Mouse (Mus musculus) midbrain, embryonic 13.5 days (tissue): ENCODE results near the gene Ifitm7. TPM values are rescaled to one million over a fixed set of nuclear protein-coding genes. Genes with fewer than 3 reads are reported as not detected.
"Not testable (repeated sequence)": the region's sequence is repeated elsewhere in the genome, so short reads cannot be mapped to it uniquely, and the experiment has no call there.

Experiments
- ATAC-seq: fragments of 200-750 bp; cut with Nextera tagmentation; 2 replicates; pipeline ENCODE4 v1.8.0; 2017; ENCODE audit warnings: mild to moderate bottlenecking, moderate TSS enrichment, moderate library complexity
- H3K27ac ChIP-seq: fragments of 300-500 bp; sonication (generic); 2 replicates; pipeline ENCODE4 v1.5.1; 2015; ENCODE audit warnings: inconsistent platforms, mild to moderate bottlenecking, moderate library complexity
- H3K27me3 ChIP-seq: fragments of 300-500 bp; sonication (generic); 2 replicates; pipeline ENCODE4 v1.6.1; 2015; ENCODE audit warnings: mild to moderate bottlenecking, inconsistent platforms
- H3K36me3 ChIP-seq: fragments of 300-500 bp; sonication (generic); 2 replicates; pipeline ENCODE4 v1.6.1; 2015; ENCODE audit warnings: mild to moderate bottlenecking, inconsistent platforms
- H3K4me1 ChIP-seq: fragments of 300-500 bp; sonication (generic); replicated peaks from 2 replicates; pipeline ENCODE4 v1.6.1; 2015; ENCODE audit warnings: inconsistent platforms
- H3K4me2 ChIP-seq: fragments of 300-500 bp; sonication (generic); replicated peaks from 2 replicates; pipeline ENCODE4 v1.6.1; 2015; ENCODE audit warnings: moderate library complexity, mild to moderate bottlenecking, inconsistent platforms
- H3K4me3 ChIP-seq: fragments of 300-500 bp; sonication (generic); replicated peaks from 2 replicates; pipeline ENCODE4 v1.5.1; 2015; ENCODE audit warnings: mild to moderate bottlenecking, inconsistent platforms
- H3K9ac ChIP-seq: fragments of 300-500 bp; sonication (generic); replicated peaks from 2 replicates; pipeline ENCODE4 v1.6.1; 2015; ENCODE audit warnings: mild to moderate bottlenecking, inconsistent platforms
- H3K9me3 ChIP-seq: fragments of 300-500 bp; sonication (generic); 2 replicates; pipeline ENCODE4 v1.6.1; 2016; ENCODE audit warnings: mild to moderate bottlenecking, inconsistent platforms
- WGBS: fragments of 180-500 bp; shearing (Covaris S2); methylation state at CpG from one replicate; pipeline ENCODE4 v1.1.7; 2015; 5-methylcytosine and 5-hydroxymethylcytosine counted together
- polyA plus RNA-seq: library from polyadenylated mRNA; unstranded; fragments of >200 nt; fragmentation: Nextera tagmentation; extraction: Ambion mirVana; gene quantifications from 2 replicates; pipeline ENCODE4 v1.2.1, GENCODE M21; 2015

Gene Ifitm7
- polyA plus RNA-seq, 1 experiment from 2014 or later = 1.9 TPM

GRCm38 (mm10) chr16:14005266-14005665 lies 18.6 kb upstream of the Ifitm7 start:
- no peak overlapping the region for H3K4me3 ChIP-seq
- H3K9ac ChIP-seq = no peak overlapping the region
- no peak overlapping the region for H3K4me2 ChIP-seq
- no peak for ATAC-seq
- H3K27ac ChIP-seq = no peak overlapping the region
- H3K9me3 ChIP-seq = no peaks in the 10 kb centered on the region
- WGBS = 88% methylated on average over 4 of the region's 4 CpGs
- no peaks in the 10 kb centered on the region for H3K4me1 ChIP-seq
- no peaks in the 10 kb centered on the region for H3K27me3 ChIP-seq
- H3K36me3 ChIP-seq = peaks cover 7% of the 10 kb centered on the region; the same call in 1 of the 2 replicates

GRCm38 (mm10) chr16:14004726-14005125 lies 18.0 kb upstream of the Ifitm7 start:
- H3K9ac ChIP-seq = no peak overlapping the region
- no peak overlapping the region for H3K27ac ChIP-seq
- H3K36me3 ChIP-seq = peaks cover 7% of the 10 kb centered on the region; the same call in 1 of the 2 replicates
- H3K9me3 ChIP-seq = no peaks in the 10 kb centered on the region
- WGBS = 89% methylated on average over 2 of the region's 2 CpGs
- H3K4me2 ChIP-seq = no peak overlapping the region
- H3K27me3 ChIP-seq = no peaks in the 10 kb centered on the region
- ATAC-seq = no peak
- no peak overlapping the region for H3K4me3 ChIP-seq
- no peaks in the 10 kb centered on the region for H3K4me1 ChIP-seq

DNA sequence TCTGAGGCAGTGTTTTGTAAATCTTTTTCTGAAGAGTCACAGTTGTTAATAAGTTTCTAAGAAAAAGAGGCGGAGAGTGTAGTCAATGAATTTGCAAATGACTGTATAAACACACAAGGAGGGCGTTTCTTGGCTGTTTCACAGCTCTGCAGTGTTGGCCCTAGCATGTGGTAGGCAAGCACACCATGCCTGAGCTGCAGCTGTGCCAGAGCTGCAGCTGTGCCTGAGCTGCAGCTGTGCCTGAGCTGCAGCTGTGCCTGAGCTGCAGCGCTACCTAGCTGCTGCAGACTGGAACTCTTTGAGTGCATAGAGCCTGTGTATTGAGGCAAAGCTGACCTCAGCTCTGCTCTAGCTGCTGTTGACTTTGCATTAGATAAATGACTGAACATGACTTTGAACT lies 17.5 kb upstream of the Ifitm7 start:
- no peaks in the 10 kb centered on the region for H3K27me3 ChIP-seq
- no peak overlapping the region for H3K4me2 ChIP-seq
- 29% methylated on average over 3 of the region's 3 CpGs for WGBS
- peak; percentile 70; the same call in 1 of the 2 replicates for ATAC-seq
- no peaks in the 10 kb centered on the region for H3K9me3 ChIP-seq
- H3K4me3 ChIP-seq = no peak overlapping the region
- H3K9ac ChIP-seq = no peak overlapping the region
- peaks cover 3% of the 10 kb centered on the region; the same call in 1 of the 2 replicates for H3K36me3 ChIP-seq
- no peak overlapping the region for H3K27ac ChIP-seq
- H3K4me1 ChIP-seq = no peaks in the 10 kb centered on the region

- Histone ChIP-seq H3K9ac (no peak overlapping the region), H3K36me3 (no peaks in the 10 kb centered on the region), H3K4me3 (no peak overlapping the region), H3K4me1 (no peaks in the 10 kb centered on the region), H3K27me3 (no peaks in the 10 kb centered on the region), H3K4me2 (no peak overlapping the region), H3K27ac (no peak overlapping the region), H3K9me3 (no peaks in the 10 kb centered on the region)
- 70% methylated on average over 8 of the region's 8 CpGs for WGBS
- ATAC-seq = no peak
Observed at GRCm38 (mm10) chr16:14003386-14004130, 16.9 kb upstream of the Ifitm7 start.

DNA sequence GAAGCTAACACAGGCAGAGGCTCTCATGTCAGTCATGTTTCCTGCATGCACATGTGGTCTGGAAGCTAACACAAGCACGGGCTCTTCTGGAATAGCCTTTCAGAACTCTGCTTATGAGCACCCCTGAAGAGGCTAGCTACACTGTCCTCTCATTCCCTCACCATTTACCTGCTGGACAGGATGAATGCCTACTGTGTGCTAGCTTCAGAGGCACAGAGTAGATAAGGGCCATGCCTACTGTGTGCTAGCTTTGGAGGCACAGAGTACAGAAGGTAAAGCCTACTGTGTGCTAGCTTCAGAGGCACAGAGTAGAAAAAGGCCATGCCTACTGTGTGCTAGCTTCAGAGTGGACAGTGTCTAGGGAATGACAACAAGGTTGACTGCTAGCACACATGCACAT lies 7.8 kb upstream of the Ifitm7 start:
- Histone ChIP-seq H3K4me3 (no peak overlapping the region), H3K4me2 (no peak overlapping the region), H3K27ac (no peak overlapping the region), H3K4me1 (0 out of 2 replicates have a peak, but pooled peaks cover 3% of the 10 kb centered on the region), H3K9me3 (no peaks in the 10 kb centered on the region), H3K9ac (no peak overlapping the region), H3K27me3 (no peaks in the 10 kb centered on the region), H3K36me3 (peaks cover 5% of the 10 kb centered on the region; the same call in 1 of the 2 replicates)
- whole genome bisulfite sequencing = 96% methylated on average over 1 of the region's 1 CpGs
- ATAC-seq = no peak

DNA sequence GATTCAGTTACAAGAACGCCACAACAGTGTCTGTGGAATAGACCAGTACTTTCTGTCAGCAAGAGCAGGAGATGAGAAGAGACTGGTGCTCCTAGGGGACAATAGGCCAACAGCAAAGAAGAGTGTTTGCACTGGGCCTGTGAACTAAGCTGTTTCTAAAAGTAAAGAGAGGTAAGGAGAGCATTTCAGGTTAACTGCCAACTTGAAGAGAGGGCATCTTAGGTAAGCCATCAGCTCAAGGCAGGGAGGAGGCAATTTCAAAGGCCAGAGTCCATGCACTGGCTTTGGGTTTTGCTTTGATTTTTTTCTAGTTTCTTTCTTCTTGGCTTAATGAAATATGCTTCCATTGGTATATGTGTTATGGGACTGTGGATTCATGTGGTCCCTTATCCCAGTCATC lies 7.4 kb upstream of the Ifitm7 start:
- no peak overlapping the region for H3K4me3 ChIP-seq
- no peak overlapping the region for H3K9ac ChIP-seq
- H3K36me3 ChIP-seq = peaks cover 5% of the 10 kb centered on the region; the same call in 1 of the 2 replicates
- no peaks in the 10 kb centered on the region for H3K27me3 ChIP-seq
- H3K9me3 ChIP-seq = no peaks in the 10 kb centered on the region
- no peak for ATAC-seq
- H3K4me2 ChIP-seq = no peak overlapping the region
- H3K4me1 ChIP-seq = peaks cover 7% of the 10 kb centered on the region; the same call in 1 of the 2 replicates
- WGBS = 86% methylated on average over 1 of the region's 1 CpGs
- no peak overlapping the region for H3K27ac ChIP-seq

- Histone ChIP-seq H3K9me3 (no peaks in the 10 kb centered on the region), H3K36me3 (peaks cover 5% of the 10 kb centered on the region; the same call in 1 of the 2 replicates), H3K9ac (no peak overlapping the region), H3K27me3 (no peaks in the 10 kb centered on the region), H3K4me3 (no peak overlapping the region), H3K27ac (no peak overlapping the region), H3K4me1 (peaks cover 20% of the 10 kb centered on the region), H3K4me2 (no peak overlapping the region)
- WGBS = 87% methylated on average over 11 of the region's 11 CpGs
- no peak for ATAC-seq
Observed at GRCm38 (mm10) chr16:13992518-13993248, 6.0 kb upstream of the Ifitm7 start.

DNA sequence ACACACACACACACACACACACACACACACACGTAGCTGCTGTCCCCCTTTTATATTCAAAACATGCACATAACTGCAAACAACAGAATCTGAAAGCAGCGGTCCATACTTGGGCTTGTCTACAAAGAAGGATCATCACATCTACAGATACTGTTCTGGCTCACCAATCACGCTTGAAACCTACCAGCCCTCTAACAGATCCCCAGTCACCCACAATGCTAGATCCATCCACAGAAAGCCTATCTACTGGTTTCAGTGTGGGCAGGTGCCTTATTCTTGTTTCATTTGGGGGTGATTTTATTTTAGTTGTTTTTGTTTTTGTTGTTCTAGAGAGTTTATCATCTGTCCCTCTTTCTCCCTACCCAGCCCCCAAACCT lies 503 bp downstream of the Ifitm7 start:
- 44% methylated on average over 3 of the region's 3 CpGs for WGBS
- peak; percentile 44 for ATAC-seq
- H3K27me3 ChIP-seq = no peaks in the 10 kb centered on the region
- H3K4me2 ChIP-seq = peak overlapping the region; percentile 70
- H3K36me3 ChIP-seq = no peaks in the 10 kb centered on the region
- peak overlapping the region; percentile 81 for H3K9ac ChIP-seq
- H3K27ac ChIP-seq = peak overlapping the region; percentile 94
- H3K9me3 ChIP-seq = no peaks in the 10 kb centered on the region
- H3K4me3 ChIP-seq = peak overlapping the region; percentile 71
- peaks cover 26% of the 10 kb centered on the region for H3K4me1 ChIP-seq

DNA sequence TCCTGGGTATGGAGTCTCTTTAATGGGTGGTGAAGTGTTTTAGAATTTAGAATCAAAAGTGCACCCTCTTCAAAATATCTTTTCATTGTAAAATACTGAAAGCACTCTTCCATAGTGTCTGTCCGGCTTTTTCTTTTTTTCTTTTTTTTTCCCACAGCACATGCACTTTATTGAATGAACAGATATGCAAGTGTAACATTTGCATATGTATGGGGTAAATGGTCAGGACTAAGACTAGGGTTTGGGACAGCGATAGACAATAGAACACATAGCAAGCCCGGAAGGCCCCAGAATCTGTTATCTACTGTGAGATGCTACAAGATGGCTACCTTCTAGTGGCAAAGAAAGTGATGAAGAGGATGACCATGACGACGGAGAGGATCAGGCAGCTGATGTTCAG lies 3.5 kb downstream of the Ifitm7 start:
- Histone ChIP-seq H3K27me3 (no peaks in the 10 kb centered on the region), H3K9me3 (no peaks in the 10 kb centered on the region), H3K9ac (no peak overlapping the region), H3K36me3 (no peaks in the 10 kb centered on the region), H3K4me1 (peaks cover 10% of the 10 kb centered on the region), H3K27ac (no peak overlapping the region), H3K4me3 (no peak overlapping the region), H3K4me2 (no peak overlapping the region)
- WGBS = 75% methylated on average over 5 of the region's 5 CpGs
- no peak for ATAC-seq

GRCm38 (mm10) chr16:13981726-13982125 lies 5.0 kb downstream of the Ifitm7 start:
- H3K9ac ChIP-seq, H3K4me1 ChIP-seq, H3K9me3 ChIP-seq, H3K27me3 ChIP-seq, ATAC-seq, H3K4me3 ChIP-seq, H3K36me3 ChIP-seq, H3K27ac ChIP-seq, H3K4me2 ChIP-seq: not testable (repeated sequence)
- 73% methylated on average over 3 of the region's 3 CpGs for WGBS

DNA sequence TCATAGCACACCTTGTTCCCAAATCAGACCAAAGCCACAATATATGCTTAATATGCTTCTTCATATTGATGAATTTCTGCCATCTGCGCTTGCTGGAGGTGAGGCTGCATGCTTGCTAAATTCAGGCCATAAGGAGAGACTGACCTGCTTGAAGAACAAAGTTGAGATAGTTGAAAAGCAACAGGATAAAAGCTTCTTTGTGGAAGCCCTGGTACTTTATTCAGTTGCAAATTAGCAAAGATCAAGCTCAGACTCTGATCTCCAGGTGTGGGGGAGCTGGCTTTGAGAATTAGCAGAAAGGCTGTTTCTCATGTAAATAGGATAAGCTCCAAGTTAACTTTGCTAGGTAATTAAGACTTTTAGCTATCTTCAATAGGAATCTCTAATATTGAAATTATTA lies 9.7 kb downstream of the Ifitm7 start:
- not testable (repeated sequence) for H3K9me3 ChIP-seq, H3K4me2 ChIP-seq, ATAC-seq, H3K4me1 ChIP-seq, H3K4me3 ChIP-seq, H3K9ac ChIP-seq, H3K36me3 ChIP-seq, H3K27ac ChIP-seq, H3K27me3 ChIP-seq
- 49% methylated on average over 1 of the region's 1 CpGs for WGBS

- H3K27me3 ChIP-seq, H3K4me3 ChIP-seq, H3K9me3 ChIP-seq, H3K36me3 ChIP-seq, ATAC-seq, H3K27ac ChIP-seq, H3K4me2 ChIP-seq, H3K9ac ChIP-seq, H3K4me1 ChIP-seq: not testable (repeated sequence)
- 89% methylated on average over 4 of the region's 4 CpGs for WGBS
Observed at GRCm38 (mm10) chr16:13976358-13976896, 10.3 kb downstream of the Ifitm7 start.
